Mouse (Mus musculus): ENCODE measurements around the gene Gorasp1. TPM values are rescaled to one million over a fixed set of nuclear protein-coding genes. Genes with fewer than 3 reads are reported as not detected.

Gorasp1 gene
- total and polyA plus RNA-seq, 3 experiments: 4.8 to 15.4 (median 9.7) TPM

GRCm38 (mm10) chr9:119973869-119974520, 36.6 kb upstream of the Gorasp1 start:
- Histone ChIP-seq H3K4me1 (ENCODE audit: insufficient read depth, low read depth, low read length) (peaks cover 40% of the 10 kb centered on the region), H3K9me3 (replicated peaks) (peaks cover 4% of the 10 kb centered on the region; the same call in 1 of the 2 replicates), H3K27me3 (ENCODE audit: insufficient read depth, low read length) (no peaks in the 10 kb centered on the region), H3K36me3 (replicated peaks) (peaks cover 67% of the 10 kb centered on the region), H3K4me3 (ENCODE audit: low read depth, low read length) (no peak overlapping the region)
- ATAC-seq (ENCODE audit: extremely low read depth, insufficient number of reproducible peaks, low FRiP score, poor library complexity, severe bottlenecking) (no peak), DNase-seq (ENCODE audit: low spot score) (no peak)
- TF ChIP-seq CTCF (IDR thresholded peaks at IDR 0.05; ENCODE audit: low read depth, low read length) (peak; percentile 56), POLR2AphosphoS5 (IDR thresholded peaks at IDR 0.05; ENCODE audit: insufficient replicate concordance, low read depth, low read length) (no peak), GATA1 (IDR thresholded peaks at IDR 0.05; ENCODE audit: borderline replicate concordance, low read length) (no peak), GATA2 (IDR thresholded peaks at IDR 0.05; ENCODE audit: borderline replicate concordance, low read depth, low read length) (no peak)

GRCm38 (mm10) chr9:119973281-119973680, 35.9 kb upstream of the Gorasp1 start:
- no peak for TF ChIP-seq GATA1 (IDR thresholded peaks at IDR 0.05; ENCODE audit: borderline replicate concordance, low read length)
- TF ChIP-seq POLR2AphosphoS5 (IDR thresholded peaks at IDR 0.05; ENCODE audit: insufficient replicate concordance, low read depth, low read length): no peak
- no peak for TF ChIP-seq GATA2 (IDR thresholded peaks at IDR 0.05; ENCODE audit: borderline replicate concordance, low read depth, low read length)
- TF ChIP-seq CTCF (IDR thresholded peaks at IDR 0.05; ENCODE audit: low read depth, low read length): no peak
- no peak for TF ChIP-seq TAL1 (conservative IDR thresholded peaks at IDR 0.05; ENCODE audit: low read depth, low read length)
- Histone ChIP-seq H3K36me3 (replicated peaks) (peaks cover 62% of the 10 kb centered on the region), H3K27me3 (ENCODE audit: insufficient read depth, low read length) (no peaks in the 10 kb centered on the region), H3K9me3 (replicated peaks) (peaks cover 4% of the 10 kb centered on the region; the same call in 1 of the 2 replicates), H3K4me1 (ENCODE audit: insufficient read depth, low read depth, low read length) (peaks cover 32% of the 10 kb centered on the region), H3K4me3 (ENCODE audit: low read depth, low read length) (no peak overlapping the region)
- DNase-seq (ENCODE audit: low spot score): no peak
- no peak for ATAC-seq (ENCODE audit: extremely low read depth, insufficient number of reproducible peaks, low FRiP score, poor library complexity, severe bottlenecking)

GRCm38 (mm10) chr9:119972582-119972981, 35.2 kb upstream of the Gorasp1 start:
- Histone ChIP-seq H3K36me3 (replicated peaks) (peaks cover 62% of the 10 kb centered on the region), H3K4me1 (ENCODE audit: insufficient read depth, low read depth, low read length) (peaks cover 26% of the 10 kb centered on the region), H3K27me3 (ENCODE audit: insufficient read depth, low read length) (peaks cover 2% of the 10 kb centered on the region; the same call in 1 of the 2 replicates)

GRCm38 (mm10) chr9:119972166-119972565, 34.8 kb upstream of the Gorasp1 start:
- peaks cover 4% of the 10 kb centered on the region; the same call in 1 of the 2 replicates for H3K9me3 ChIP-seq (replicated peaks)
- no peak for TF ChIP-seq CTCF (IDR thresholded peaks at IDR 0.05; ENCODE audit: low read depth, low read length)
- peaks cover 62% of the 10 kb centered on the region for H3K36me3 ChIP-seq (replicated peaks)
- H3K27me3 ChIP-seq (ENCODE audit: insufficient read depth, low read length): peaks cover 2% of the 10 kb centered on the region; the same call in 1 of the 2 replicates
- ATAC-seq (ENCODE audit: extremely low read depth, insufficient number of reproducible peaks, low FRiP score, poor library complexity, severe bottlenecking) (no peak), DNase-seq (ENCODE audit: low spot score) (no peak)
- H3K4me3 ChIP-seq (ENCODE audit: low read depth, low read length): no peak overlapping the region
- peaks cover 21% of the 10 kb centered on the region for H3K4me1 ChIP-seq (ENCODE audit: insufficient read depth, low read depth, low read length)

More at GRCm38 (mm10) chr9:119972582-119972981, 35.2 kb upstream of the Gorasp1 start:
- TF ChIP-seq TAL1 (conservative IDR thresholded peaks at IDR 0.05; ENCODE audit: low read depth, low read length) (no peak), GATA1 (IDR thresholded peaks at IDR 0.05; ENCODE audit: borderline replicate concordance, low read length) (no peak), GATA2 (IDR thresholded peaks at IDR 0.05; ENCODE audit: borderline replicate concordance, low read depth, low read length) (no peak)
- peaks cover 4% of the 10 kb centered on the region; the same call in 1 of the 2 replicates for H3K9me3 ChIP-seq (replicated peaks)
- ATAC-seq (ENCODE audit: extremely low read depth, insufficient number of reproducible peaks, low FRiP score, poor library complexity, severe bottlenecking) (no peak), DNase-seq (ENCODE audit: low spot score) (no peak)
- H3K4me3 ChIP-seq (ENCODE audit: low read depth, low read length): no peak overlapping the region

- Histone ChIP-seq H3K36me3 (replicated peaks) (peaks cover 62% of the 10 kb centered on the region), H3K4me3 (ENCODE audit: low read depth, low read length) (no peak overlapping the region), H3K27me3 (ENCODE audit: insufficient read depth, low read length) (peaks cover 7% of the 10 kb centered on the region; the same call in 1 of the 2 replicates), H3K4me1 (ENCODE audit: insufficient read depth, low read depth, low read length) (peaks cover 12% of the 10 kb centered on the region), H3K9me3 (replicated peaks) (peaks cover 4% of the 10 kb centered on the region; the same call in 1 of the 2 replicates)
- ATAC-seq (ENCODE audit: extremely low read depth, insufficient number of reproducible peaks, low FRiP score, poor library complexity, severe bottlenecking): no peak
- TF ChIP-seq POLR2AphosphoS5 (IDR thresholded peaks at IDR 0.05; ENCODE audit: insufficient replicate concordance, low read depth, low read length): no peak
- TF ChIP-seq TAL1 (conservative IDR thresholded peaks at IDR 0.05; ENCODE audit: low read depth, low read length): no peak
- no peak for TF ChIP-seq CTCF (IDR thresholded peaks at IDR 0.05; ENCODE audit: low read depth, low read length)
- TF ChIP-seq GATA1 (IDR thresholded peaks at IDR 0.05; ENCODE audit: borderline replicate concordance, low read length): no peak
- no peak for TF ChIP-seq GATA2 (IDR thresholded peaks at IDR 0.05; ENCODE audit: borderline replicate concordance, low read depth, low read length)
- no peak for DNase-seq (ENCODE audit: low spot score)
Observed at GRCm38 (mm10) chr9:119970763-119971656, 33.6 kb upstream of the Gorasp1 start.

GRCm38 (mm10) chr9:119970221-119970620, 32.9 kb upstream of the Gorasp1 start:
- peaks cover 60% of the 10 kb centered on the region for H3K36me3 ChIP-seq (replicated peaks)

More at GRCm38 (mm10) chr9:119970221-119970620, 32.9 kb upstream of the Gorasp1 start:
- H3K9me3 ChIP-seq (replicated peaks): peaks cover 4% of the 10 kb centered on the region; the same call in 1 of the 2 replicates
- DNase-seq (ENCODE audit: low spot score) (no peak), ATAC-seq (ENCODE audit: extremely low read depth, insufficient number of reproducible peaks, low FRiP score, poor library complexity, severe bottlenecking) (peak; percentile 43; the same call in 1 of the 2 replicates)
- peaks cover 11% of the 10 kb centered on the region for H3K4me1 ChIP-seq (ENCODE audit: insufficient read depth, low read depth, low read length)
- H3K4me3 ChIP-seq (ENCODE audit: low read depth, low read length): no peak overlapping the region
- TF ChIP-seq GATA2 (IDR thresholded peaks at IDR 0.05; ENCODE audit: borderline replicate concordance, low read depth, low read length) (no peak), CTCF (IDR thresholded peaks at IDR 0.05; ENCODE audit: low read depth, low read length) (peak; percentile 42), GATA1 (IDR thresholded peaks at IDR 0.05; ENCODE audit: borderline replicate concordance, low read length) (no peak)
- peaks cover 7% of the 10 kb centered on the region; the same call in 1 of the 2 replicates for H3K27me3 ChIP-seq (ENCODE audit: insufficient read depth, low read length)
